ENCODE assay signal across 25 mouse cellular contexts in genomic region chr10:20010018-20010417, GRCm38 (mm10).
DNase-seq lines count a peak whose midpoint lies in the region; ATAC-seq lines count a peak whose summit lies in the region.
"Had no signal": no experiment of that assay in that cellular context is flagged by ENCODE, and none has a peak within 500 bp of the region (broad histone marks: within the 10 kb centered on the region; RNA-seq: fewer than 3 reads in every experiment).

No protein-coding gene starts in this region.

- H3K27ac ChIP-seq in heart, embryonic 10.5 days, result no peak overlapping the region
- no peak overlapping the region for H3K27ac ChIP-seq in midbrain, embryonic 11.5 days (ENCODE audit: low read depth, low read length)
- H3K27ac ChIP-seq in midbrain, embryonic 13.5 days, result no peak overlapping the region
- H3K27ac ChIP-seq in kidney, embryonic 15.5 days, result no peak overlapping the region
- H3K27ac ChIP-seq: embryonic facial prominence, embryonic 10.5 days; embryonic facial prominence, embryonic 13.5 days; forebrain, embryonic 12.5 days; forebrain, embryonic 15.5 days; heart, embryonic 15.5 days; hindbrain, embryonic 12.5 days; hindbrain, embryonic 15.5 days had no signal

- peaks cover 9% of the 10 kb centered on the region for H3K4me1 ChIP-seq in heart, embryonic 10.5 days
- H3K4me1 ChIP-seq in midbrain, embryonic 11.5 days (ENCODE audit: control insufficient read depth, insufficient read depth, low read length), result peaks cover 8% of the 10 kb centered on the region; the same call in 1 of the 2 replicates
- H3K4me1 ChIP-seq in midbrain, embryonic 13.5 days (replicated peaks), result peaks cover 7% of the 10 kb centered on the region; the same call in 1 of the 2 replicates
- no peaks in the 10 kb centered on the region for H3K4me1 ChIP-seq in kidney, embryonic 15.5 days
- H3K4me1 ChIP-seq: embryonic facial prominence, embryonic 13.5 days; forebrain, embryonic 15.5 days; hindbrain, embryonic 12.5 days had no signal

- no peaks in the 10 kb centered on the region for H3K27me3 ChIP-seq in heart, embryonic 10.5 days (ENCODE audit: insufficient read depth, poor library complexity, severe bottlenecking)
- H3K27me3 ChIP-seq in midbrain, embryonic 11.5 days (ENCODE audit: control insufficient read depth, insufficient read depth, low read length), result no peaks in the 10 kb centered on the region
- H3K27me3 ChIP-seq in midbrain, embryonic 13.5 days, result peaks cover 5% of the 10 kb centered on the region; the same call in 1 of the 2 replicates
- H3K27me3 ChIP-seq in kidney, embryonic 15.5 days, result no peaks in the 10 kb centered on the region
- H3K27me3 ChIP-seq: embryonic facial prominence, embryonic 13.5 days; forebrain, embryonic 12.5 days; forebrain, embryonic 15.5 days; heart, embryonic 15.5 days; hindbrain, embryonic 12.5 days; hindbrain, embryonic 15.5 days had no signal

- H3K36me3 ChIP-seq in heart, embryonic 10.5 days, result peaks cover 3% of the 10 kb centered on the region; the same call in 1 of the 2 replicates
- no peaks in the 10 kb centered on the region for H3K36me3 ChIP-seq in midbrain, embryonic 11.5 days (ENCODE audit: control insufficient read depth, insufficient read depth, low read length)
- H3K36me3 ChIP-seq in midbrain, embryonic 13.5 days, result no peaks in the 10 kb centered on the region
- no peaks in the 10 kb centered on the region for H3K36me3 ChIP-seq in kidney, embryonic 15.5 days
- H3K36me3 ChIP-seq: embryonic facial prominence, embryonic 10.5 days; embryonic facial prominence, embryonic 13.5 days; forebrain, embryonic 12.5 days; forebrain, embryonic 15.5 days; heart, embryonic 12.5 days; heart, embryonic 15.5 days; hindbrain, embryonic 12.5 days; hindbrain, embryonic 15.5 days had no signal

- no peak overlapping the region for H3K9ac ChIP-seq in midbrain, embryonic 11.5 days (ENCODE audit: low read length)
- H3K9ac ChIP-seq in midbrain, embryonic 13.5 days (replicated peaks), result no peak overlapping the region
- H3K9ac ChIP-seq in kidney, embryonic 15.5 days, result no peak overlapping the region
- H3K9ac ChIP-seq: embryonic facial prominence, embryonic 13.5 days; forebrain, embryonic 12.5 days; forebrain, embryonic 15.5 days; heart, embryonic 12.5 days; heart, embryonic 15.5 days; hindbrain, embryonic 12.5 days; hindbrain, embryonic 15.5 days had no signal

- no peak for ATAC-seq in midbrain, embryonic 11.5 days (ENCODE audit: low FRiP score)
- ATAC-seq in midbrain, embryonic 13.5 days, result no peak
- 0 out of 2 replicates have a peak, but pooled peaks have one; percentile 23 for ATAC-seq in granulocyte monocyte progenitor cell, adult 5-6 weeks (replicated peaks; ENCODE audit: poor library complexity, severe bottlenecking)
- ATAC-seq in kidney, embryonic 15.5 days (replicated peaks; ENCODE audit: low FRiP score), result no peak
- ATAC-seq: forebrain, embryonic 15.5 days had no signal

- H3K4me2 ChIP-seq in midbrain, embryonic 11.5 days, result no peak overlapping the region
- H3K4me2 ChIP-seq in midbrain, embryonic 13.5 days (replicated peaks), result no peak overlapping the region
- H3K4me2 ChIP-seq in kidney, embryonic 15.5 days, result no peak overlapping the region
- H3K4me2 ChIP-seq: embryonic facial prominence, embryonic 13.5 days; forebrain, embryonic 12.5 days; forebrain, embryonic 15.5 days; heart, embryonic 12.5 days; heart, embryonic 15.5 days; hindbrain, embryonic 12.5 days; hindbrain, embryonic 15.5 days had no signal

- WGBS in heart, embryonic 10.5 days, result 92% methylated on average over 3 of the region's 3 CpGs
- WGBS in midbrain, embryonic 11.5 days, result 94% methylated on average over 3 of the region's 3 CpGs
- WGBS in midbrain, embryonic 13.5 days, result 96% methylated on average over 3 of the region's 3 CpGs
- WGBS in kidney, embryonic 15.5 days, result 96% methylated on average over 3 of the region's 3 CpGs

- peak; percentile 16 for DNase-seq in heart, embryonic 10.5 days (ENCODE audit: low spot score)
- no peak for DNase-seq in heart, postnatal 25 days (ENCODE audit: low spot score)
- DNase-seq in midbrain, embryonic 11.5 days (ENCODE audit: low spot score, missing footprints), result peak; percentile 17
- DNase-seq in T-cell, adult 2 months (ENCODE audit: low spot score), result no peak
- DNase-seq: adrenal gland, adult 8-10 months; adrenal gland, postnatal 25 days; cerebellum, adult 11-12 months; cerebellum, adult 8-10 months; cerebellum, postnatal 10 days; cerebellum, postnatal 36 days; embryo, embryonic 11 days; gastrocnemius, postnatal 25 days; heart, postnatal 14 days had no signal

- no peaks in the 10 kb centered on the region for H3K9me3 ChIP-seq in heart, embryonic 10.5 days
- H3K9me3 ChIP-seq in midbrain, embryonic 11.5 days (ENCODE audit: control insufficient read depth, low read length), result no peaks in the 10 kb centered on the region
- H3K9me3 ChIP-seq in midbrain, embryonic 13.5 days, result no peaks in the 10 kb centered on the region
- no peaks in the 10 kb centered on the region for H3K9me3 ChIP-seq in kidney, embryonic 15.5 days (replicated peaks)
- H3K9me3 ChIP-seq: embryonic facial prominence, embryonic 10.5 days; embryonic facial prominence, embryonic 13.5 days; forebrain, embryonic 12.5 days; forebrain, embryonic 15.5 days; heart, embryonic 12.5 days; heart, embryonic 15.5 days; hindbrain, embryonic 12.5 days; hindbrain, embryonic 15.5 days had no signal

- intact Hi-C loops in heart, postnatal 25 days (cut with DNase I), result no loop called here

- no peak overlapping the region for H3K4me3 ChIP-seq in heart, embryonic 10.5 days
- no peak overlapping the region for H3K4me3 ChIP-seq in midbrain, embryonic 11.5 days (ENCODE audit: low read depth, low read length)
- no peak overlapping the region for H3K4me3 ChIP-seq in midbrain, embryonic 13.5 days (replicated peaks)
- no peak overlapping the region for H3K4me3 ChIP-seq in kidney, embryonic 15.5 days (replicated peaks)
- H3K4me3 ChIP-seq: embryonic facial prominence, embryonic 10.5 days; embryonic facial prominence, embryonic 13.5 days; erythroblast, embryonic 14.5 days; forebrain, embryonic 12.5 days; forebrain, embryonic 15.5 days; heart, embryonic 12.5 days; heart, embryonic 15.5 days; hindbrain, embryonic 12.5 days; hindbrain, embryonic 15.5 days had no signal

Comparison
In these comparisons a context has a peak if more than half of its experiments do, and no peak if none do; other contexts are left out.
1. DNase-seq: peak in heart, embryonic 10.5 days (single experiment) and midbrain, embryonic 11.5 days (single experiment); none in heart, postnatal 25 days (single experiment) and T-cell, adult 2 months (single experiment).